Mouse (Mus musculus): ENCODE results near the gene Thsd4. TPM values are rescaled to one million over a fixed set of nuclear protein-coding genes. Genes with fewer than 3 reads are reported as not detected.
A peak's percentile ranks its signal among the peaks of the same experiment; 100 is the strongest.

Thsd4 gene
- polyA plus RNA-seq, 1 experiment = 1.7 TPM

DNA sequence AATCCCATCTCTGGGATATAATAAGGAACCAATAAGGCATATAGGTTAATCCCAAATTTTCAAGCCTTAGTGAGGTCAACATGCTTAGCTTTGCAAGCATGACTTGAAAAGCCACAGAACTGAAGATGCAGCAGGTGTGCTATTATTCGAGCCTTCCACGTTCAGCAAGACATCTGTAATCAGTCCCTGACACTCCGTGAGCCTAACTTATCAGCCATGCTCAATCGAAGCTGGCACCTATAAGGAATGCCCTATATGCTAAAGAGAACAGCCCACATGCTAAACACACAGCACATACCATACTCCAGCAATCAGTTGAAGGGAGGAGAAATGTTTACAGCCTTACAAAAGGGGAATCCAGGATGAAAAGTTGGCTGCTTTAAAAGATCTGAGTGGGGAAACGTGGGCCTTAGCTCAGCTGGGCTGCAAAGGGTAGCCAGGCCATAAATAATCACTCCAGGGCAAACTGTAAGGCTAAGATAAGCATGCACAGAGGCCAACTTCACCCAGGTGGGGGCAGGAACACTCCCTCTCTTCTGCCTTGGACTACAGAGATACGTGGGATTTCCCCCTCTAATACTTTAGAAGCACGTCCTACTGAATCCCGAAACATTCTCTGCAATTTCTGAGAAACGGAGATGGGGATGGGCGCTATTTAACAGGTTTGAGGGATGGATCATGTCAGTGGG is 154.1 kb downstream of the Thsd4 start:
- no peak for TF ChIP-seq MAX (IDR thresholded peaks at IDR 0.05; ENCODE audit: low read depth)
- TF ChIP-seq POLR2AphosphoS2 (IDR thresholded peaks at IDR 0.05; ENCODE audit: insufficient read length, low read depth) = no peak
- TF ChIP-seq POLR2A (IDR thresholded peaks at IDR 0.05; ENCODE audit: insufficient read length, low read depth) = no peak
- no peak for TF ChIP-seq REST (IDR thresholded peaks at IDR 0.05; ENCODE audit: insufficient read depth, insufficient read length)
- no peak for TF ChIP-seq SRF (IDR thresholded peaks at IDR 0.05; ENCODE audit: control insufficient read depth, insufficient read length, low read depth)
- no peak for TF ChIP-seq USF1 (IDR thresholded peaks at IDR 0.05; ENCODE audit: low read depth)
- no peak for TF ChIP-seq TCF12 (IDR thresholded peaks at IDR 0.05; ENCODE audit: insufficient read depth, poor library complexity, severe bottlenecking)
- TF ChIP-seq TCF3 (IDR thresholded peaks at IDR 0.05; ENCODE audit: insufficient read length, low read depth) = no peak
- no peak for TF ChIP-seq MYOG (IDR thresholded peaks at IDR 0.05; ENCODE audit: control insufficient read depth in 1 of 3, insufficient read depth in 1 of 3, insufficient read length in 2 of 3, low read depth in 2 of 3)
- no peak for TF ChIP-seq E2F4 (IDR thresholded peaks at IDR 0.05; ENCODE audit: insufficient read depth)
- TF ChIP-seq MYOD1 (IDR thresholded peaks at IDR 0.05; ENCODE audit: control insufficient read depth in 1 of 3, insufficient read length in 2 of 3, low read depth in 2 of 3) = no peak
- no peak for TF ChIP-seq CEBPB (IDR thresholded peaks at IDR 0.05; ENCODE audit: insufficient read depth, poor library complexity, severe bottlenecking)
- Histone ChIP-seq H3K4me3 (no peak overlapping the region), H3K79me2 (ENCODE audit: control insufficient read depth, insufficient read depth) (no peaks in the 10 kb centered on the region), H3ac (ENCODE audit: control insufficient read depth, insufficient read length) (no peak overlapping the region), H3K27me3 (ENCODE audit: control insufficient read depth, insufficient read depth, insufficient read length) (no peaks in the 10 kb centered on the region), H3K4me2 (ENCODE audit: low read depth) (no peak overlapping the region), H3K36me3 (ENCODE audit: control insufficient read depth, insufficient read depth) (no peaks in the 10 kb centered on the region)

DNA sequence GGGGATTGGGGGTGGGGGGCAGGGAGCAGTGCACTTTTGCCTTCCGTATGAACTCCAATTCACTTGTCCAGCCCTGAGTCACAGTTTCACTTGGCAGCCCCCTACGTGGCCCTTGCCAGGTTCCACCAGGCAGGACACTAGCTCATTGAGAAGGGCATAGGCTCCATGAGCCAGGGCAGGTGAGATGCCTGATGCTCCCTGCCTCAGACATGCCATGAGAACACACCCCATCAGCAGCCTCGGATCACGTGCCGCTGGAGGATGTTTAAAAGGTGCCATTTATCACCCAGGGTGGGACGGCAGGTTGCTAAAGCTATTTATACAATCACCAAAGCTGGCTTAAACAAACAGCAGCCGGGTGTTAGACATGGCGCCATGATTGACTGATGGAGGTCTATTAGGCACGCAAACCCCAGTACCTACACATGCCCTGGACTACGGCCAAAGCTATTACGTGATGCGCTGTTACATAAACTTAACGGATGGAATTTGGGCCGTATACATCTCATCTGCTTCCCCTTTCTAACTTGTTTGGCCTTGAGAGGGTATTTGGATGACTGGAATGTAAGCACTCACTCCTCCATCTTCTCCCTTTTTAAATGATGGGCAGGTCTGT is 157.6 kb downstream of the Thsd4 start:
- no peak overlapping the region for H3K4me3 ChIP-seq
- H3K36me3 ChIP-seq (ENCODE audit: control insufficient read depth, insufficient read depth) = no peaks in the 10 kb centered on the region
- no peaks in the 10 kb centered on the region for H3K27me3 ChIP-seq (ENCODE audit: control insufficient read depth, insufficient read depth, insufficient read length)
- no peak overlapping the region for H3K4me2 ChIP-seq (ENCODE audit: low read depth)
- H3K79me2 ChIP-seq (ENCODE audit: control insufficient read depth, insufficient read depth) = no peaks in the 10 kb centered on the region
- H3ac ChIP-seq (ENCODE audit: control insufficient read depth, insufficient read length) = no peak overlapping the region
- no peak for TF ChIP-seq MYOD1 (IDR thresholded peaks at IDR 0.05; ENCODE audit: control insufficient read depth in 1 of 3, insufficient read length in 2 of 3, low read depth in 2 of 3)
- TF ChIP-seq MAX (IDR thresholded peaks at IDR 0.05; ENCODE audit: low read depth) = no peak
- TF ChIP-seq TCF3 (IDR thresholded peaks at IDR 0.05; ENCODE audit: insufficient read length, low read depth) = no peak
- no peak for TF ChIP-seq POLR2A (IDR thresholded peaks at IDR 0.05; ENCODE audit: insufficient read length, low read depth)
- no peak for TF ChIP-seq TCF12 (IDR thresholded peaks at IDR 0.05; ENCODE audit: insufficient read depth, poor library complexity, severe bottlenecking)
- TF ChIP-seq REST (IDR thresholded peaks at IDR 0.05; ENCODE audit: insufficient read depth, insufficient read length) = no peak
- TF ChIP-seq USF1 (IDR thresholded peaks at IDR 0.05; ENCODE audit: low read depth) = no peak
- TF ChIP-seq SRF (IDR thresholded peaks at IDR 0.05; ENCODE audit: control insufficient read depth, insufficient read length, low read depth) = no peak
- TF ChIP-seq MYOG (IDR thresholded peaks at IDR 0.05; ENCODE audit: control insufficient read depth in 1 of 3, insufficient read depth in 1 of 3, insufficient read length in 2 of 3, low read depth in 2 of 3) = no peak
- TF ChIP-seq POLR2AphosphoS2 (IDR thresholded peaks at IDR 0.05; ENCODE audit: insufficient read length, low read depth) = no peak
- TF ChIP-seq CEBPB (IDR thresholded peaks at IDR 0.05; ENCODE audit: insufficient read depth, poor library complexity, severe bottlenecking) = no peak
- TF ChIP-seq E2F4 (IDR thresholded peaks at IDR 0.05; ENCODE audit: insufficient read depth) = no peak

DNA sequence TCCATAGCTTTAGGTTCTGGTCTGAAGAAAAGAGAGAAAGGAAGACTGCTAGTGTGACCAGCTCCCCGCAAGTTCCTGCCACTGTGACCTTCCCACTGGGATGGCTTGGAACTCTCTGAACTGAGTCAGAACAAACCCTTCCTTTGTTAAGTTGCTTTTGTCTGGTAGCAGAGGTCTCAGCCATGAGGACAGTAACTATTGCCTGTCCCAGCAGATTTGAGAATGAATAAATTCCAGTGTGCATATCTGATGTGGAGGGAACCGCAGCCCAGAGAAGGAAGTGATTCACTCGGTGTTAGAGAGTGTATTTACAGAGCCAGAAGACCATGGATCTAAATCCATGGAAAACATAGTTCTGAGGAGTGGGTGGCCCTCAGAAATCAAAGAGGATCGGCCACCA is 169.5 kb downstream of the Thsd4 start:
- TF ChIP-seq POLR2AphosphoS2 (IDR thresholded peaks at IDR 0.05; ENCODE audit: insufficient read length, low read depth) = no peak
- no peak for TF ChIP-seq TCF12 (IDR thresholded peaks at IDR 0.05; ENCODE audit: insufficient read depth, poor library complexity, severe bottlenecking)
- no peak for TF ChIP-seq USF1 (IDR thresholded peaks at IDR 0.05; ENCODE audit: low read depth)
- TF ChIP-seq REST (IDR thresholded peaks at IDR 0.05; ENCODE audit: insufficient read depth, insufficient read length) = no peak
- no peak for TF ChIP-seq SRF (IDR thresholded peaks at IDR 0.05; ENCODE audit: control insufficient read depth, insufficient read length, low read depth)
- TF ChIP-seq MYOG (IDR thresholded peaks at IDR 0.05; ENCODE audit: control insufficient read depth in 1 of 3, insufficient read depth in 1 of 3, insufficient read length in 2 of 3, low read depth in 2 of 3) = no peak
- no peak for TF ChIP-seq E2F4 (IDR thresholded peaks at IDR 0.05; ENCODE audit: insufficient read depth)
- H3K36me3 ChIP-seq (ENCODE audit: control insufficient read depth, insufficient read depth) = no peaks in the 10 kb centered on the region
- no peak overlapping the region for H3K4me3 ChIP-seq
- H3K79me2 ChIP-seq (ENCODE audit: control insufficient read depth, insufficient read depth) = no peaks in the 10 kb centered on the region
- peak overlapping the region; percentile 35 for H3K4me2 ChIP-seq (ENCODE audit: low read depth)
- H3K27me3 ChIP-seq (ENCODE audit: control insufficient read depth, insufficient read depth, insufficient read length) = no peaks in the 10 kb centered on the region
- no peak overlapping the region for H3ac ChIP-seq (ENCODE audit: control insufficient read depth, insufficient read length)

DNA sequence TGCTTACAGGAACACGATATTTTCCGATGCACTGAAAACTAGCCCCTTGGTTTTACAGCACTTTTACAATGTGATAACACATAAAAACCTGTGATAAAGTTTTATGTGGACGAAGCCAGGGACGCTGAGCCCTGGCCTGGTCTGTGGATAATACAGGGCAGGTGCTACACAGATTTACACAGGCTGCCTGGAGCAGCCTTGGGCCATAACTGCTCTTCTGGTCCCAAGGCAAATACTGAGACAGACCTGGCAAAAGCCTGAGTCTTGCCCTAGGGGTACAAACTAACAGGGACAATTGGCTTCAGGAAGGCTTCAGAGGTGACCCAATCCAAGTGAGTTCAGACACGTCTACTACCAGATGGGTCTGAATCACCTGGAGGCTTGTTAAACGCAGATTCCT is 170.7 kb downstream of the Thsd4 start:
- H3K27me3 ChIP-seq (ENCODE audit: control insufficient read depth, insufficient read depth, insufficient read length) = no peaks in the 10 kb centered on the region
- H3ac ChIP-seq (ENCODE audit: control insufficient read depth, insufficient read length) = no peak overlapping the region
- no peaks in the 10 kb centered on the region for H3K36me3 ChIP-seq (ENCODE audit: control insufficient read depth, insufficient read depth)
- no peak overlapping the region for H3K4me3 ChIP-seq
- H3K4me2 ChIP-seq (ENCODE audit: low read depth) = no peak overlapping the region
- H3K79me2 ChIP-seq (ENCODE audit: control insufficient read depth, insufficient read depth) = no peaks in the 10 kb centered on the region
- TF ChIP-seq USF1 (IDR thresholded peaks at IDR 0.05; ENCODE audit: low read depth) (no peak), CEBPB (IDR thresholded peaks at IDR 0.05; ENCODE audit: insufficient read depth, poor library complexity, severe bottlenecking) (no peak), REST (IDR thresholded peaks at IDR 0.05; ENCODE audit: insufficient read depth, insufficient read length) (no peak), TCF3 (IDR thresholded peaks at IDR 0.05; ENCODE audit: insufficient read length, low read depth) (no peak), POLR2A (IDR thresholded peaks at IDR 0.05; ENCODE audit: insufficient read length, low read depth) (no peak), E2F4 (IDR thresholded peaks at IDR 0.05; ENCODE audit: insufficient read depth) (no peak), MYOD1 (IDR thresholded peaks at IDR 0.05; ENCODE audit: control insufficient read depth in 1 of 3, insufficient read length in 2 of 3, low read depth in 2 of 3) (no peak), TCF12 (IDR thresholded peaks at IDR 0.05; ENCODE audit: insufficient read depth, poor library complexity, severe bottlenecking) (no peak), SRF (IDR thresholded peaks at IDR 0.05; ENCODE audit: control insufficient read depth, insufficient read length, low read depth) (no peak), POLR2AphosphoS2 (IDR thresholded peaks at IDR 0.05; ENCODE audit: insufficient read length, low read depth) (no peak), MAX (IDR thresholded peaks at IDR 0.05; ENCODE audit: low read depth) (no peak), MYOG (IDR thresholded peaks at IDR 0.05; ENCODE audit: control insufficient read depth in 1 of 3, insufficient read depth in 1 of 3, insufficient read length in 2 of 3, low read depth in 2 of 3) (no peak)

All from myocyte (in vitro differentiated cells).